ENCODE assay signal across 8 mouse cellular contexts in genomic region chr6:148063131-148063530, GRCm38 (mm10).
"Had no signal": no experiment of that assay in that cellular context is flagged by ENCODE, and none has a peak within 500 bp of the region (broad histone marks: within the 10 kb centered on the region; RNA-seq: fewer than 3 reads in every experiment).

No protein-coding gene starts in this region.

- DNase-seq: lung, embryonic 14.5 days; lung, postnatal 10 days; lung, postnatal 4 days; midbrain, embryonic 14.5 days; right cerebral cortex, postnatal 14 days; thymus, adult 2 months; thymus, postnatal 25 days; thymus, postnatal 4 days had no signal
